In the genomic region with DNA sequence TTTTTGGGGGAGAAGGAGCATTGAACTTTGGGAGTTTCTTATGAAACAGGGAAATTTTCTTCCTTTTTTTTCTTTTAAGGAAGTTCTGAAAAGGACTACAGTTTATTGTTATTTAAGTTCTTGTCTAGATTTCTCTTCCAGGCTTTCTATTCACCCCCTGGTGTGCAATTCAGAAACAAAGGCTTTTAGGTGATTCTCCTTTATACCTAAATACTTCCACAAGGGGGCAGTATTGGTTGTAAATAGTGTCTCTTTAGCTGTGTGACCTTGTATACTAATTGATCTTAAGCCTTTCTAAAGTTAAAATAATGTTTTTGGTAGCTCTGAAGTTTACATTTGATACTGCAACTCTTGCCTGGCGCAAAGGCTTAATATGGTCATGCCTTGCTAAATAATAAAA, we compare ENCODE assay signal across 8 mouse cellular contexts. TPM values are rescaled to one million over a fixed set of nuclear protein-coding genes. Genes with fewer than 3 reads are reported as not detected.
DNase-seq lines count a peak whose midpoint lies in the region; ATAC-seq and TF ChIP-seq lines count a peak whose summit lies in the region.

No protein-coding gene starts in this region.

- no peak; the same call in 1 of the 2 replicates for TF ChIP-seq CTCF in cerebellum, adult 2 months (IDR thresholded peaks at IDR 0.05; ENCODE audit: borderline replicate concordance, insufficient read depth, low read depth, low read length)
- peak; percentile 69 for TF ChIP-seq CTCF in liver, postnatal 0 days (IDR thresholded peaks at IDR 0.05; ENCODE audit: low read depth)

- WGBS in cerebellum, adult 2 months, result 78% methylated on average over 1 of the region's 1 CpGs
- WGBS in liver, postnatal 0 days (ENCODE audit: insufficient replicate concordance), result 69% methylated on average over 1 of the region's 1 CpGs

- H3K9ac ChIP-seq in liver, postnatal 0 days (replicated peaks), result no peak overlapping the region

- no peak for ATAC-seq in liver, postnatal 0 days

- peaks cover 5% of the 10 kb centered on the region; the same call in 1 of the 2 replicates for H3K36me3 ChIP-seq in liver, postnatal 0 days (replicated peaks; ENCODE audit: insufficient read depth, low read length)

- TF ChIP-seq EP300 in liver, postnatal 0 days (IDR thresholded peaks at IDR 0.05; ENCODE audit: low read depth), result no peak

- no peaks in the 10 kb centered on the region for H3K27me3 ChIP-seq in cerebellum, adult 2 months (ENCODE audit: control insufficient read depth, insufficient read depth, low read length)
- H3K27me3 ChIP-seq in liver, postnatal 0 days (ENCODE audit: insufficient read depth, low read length), result no peaks in the 10 kb centered on the region

- peak overlapping the region; percentile 10 for H3K4me2 ChIP-seq in liver, postnatal 0 days (ENCODE audit: low read depth, low read length)

- no peak for TF ChIP-seq POLR2A in cerebellum, adult 2 months (IDR thresholded peaks at IDR 0.05; ENCODE audit: borderline replicate concordance, insufficient read depth, low read length)

- H3K9me3 ChIP-seq in liver, postnatal 0 days (ENCODE audit: low read length), result no peaks in the 10 kb centered on the region

- H3K4me1 ChIP-seq in cerebellum, adult 2 months (ENCODE audit: control insufficient read depth, insufficient read depth, low read length), result peaks cover 17% of the 10 kb centered on the region
- peaks cover 31% of the 10 kb centered on the region for H3K4me1 ChIP-seq in liver, postnatal 0 days (ENCODE audit: insufficient read depth)

- H3K27ac ChIP-seq in cerebellum, adult 2 months (ENCODE audit: insufficient read depth, low read length), result no peak overlapping the region
- H3K27ac ChIP-seq in liver, postnatal 0 days (ENCODE audit: low read depth), result no peak overlapping the region

- DNase-seq in cerebellum, adult 2 months, result peak in 1 of 2 experiments; percentile 56
- DNase-seq in cerebellum, adult 11-12 months, result no peak
- peak; percentile 54 for DNase-seq in layer of hippocampus, adult 9-10 months (ENCODE audit: low spot score)
- no peak for DNase-seq in layer of hippocampus, adult 11-12 months (ENCODE audit: low spot score)
- peak; percentile 34 for DNase-seq in T-cell, adult 2 months (ENCODE audit: low spot score)
- DNase-seq in liver, postnatal 0 days, result no peak
- DNase-seq in adrenal gland, adult 2 months, result no peak
- no peak for DNase-seq in spleen, postnatal 14 days (ENCODE audit: low spot score in 2 of 2)

- H3K4me3 ChIP-seq in cerebellum, adult 2 months (replicated peaks; ENCODE audit: insufficient read depth, low read depth, low read length), result peak overlapping the region; percentile 46
- no peak overlapping the region for H3K4me3 ChIP-seq in liver, postnatal 0 days (ENCODE audit: low read depth, low read length)

RNA-seq across cellular contexts. Expression of a gene that starts 2.7 kb away (rescaled TPM):
- 554 and 607 TPM in 2 replicates for polyA plus RNA-seq in cerebellum, adult 2 months (2012; rRNA removed)
- 761 and 777 TPM in 2 replicates for polyA plus RNA-seq in liver, postnatal 0 days (2015; fragmentation: Nextera tagmentation; extraction: Ambion mirVana)
- 100 to 1,000 TPM; 430 to 653 TPM for total RNA-seq in adrenal gland, adult 2 months (2021)
- polyA plus RNA-seq in adrenal gland, adult 2 months (2012; rRNA removed), result 880 and 1,121 TPM in 2 replicates

RNA-seq across cellular contexts. Expression of a gene that starts 13.6 kb away (rescaled TPM):
- 10.9 and 11.0 TPM in 2 replicates for polyA plus RNA-seq in cerebellum, adult 2 months (2012; rRNA removed)
- polyA plus RNA-seq in liver, postnatal 0 days (2015; fragmentation: Nextera tagmentation; extraction: Ambion mirVana), result 4.6 and 5.1 TPM in 2 replicates
- total RNA-seq in adrenal gland, adult 2 months (2021), result 10 to 100 TPM; 19.3 to 33.8 TPM
- 45.8 and 61.8 TPM in 2 replicates for polyA plus RNA-seq in adrenal gland, adult 2 months (2012; rRNA removed)

RNA-seq across cellular contexts. Expression of a gene that starts 19.9 kb away (rescaled TPM):
- 8.0 and 11.1 TPM in 2 replicates for polyA plus RNA-seq in cerebellum, adult 2 months (2012; rRNA removed)
- 0.48 and 0.67 TPM in 2 replicates for polyA plus RNA-seq in liver, postnatal 0 days (2015; fragmentation: Nextera tagmentation; extraction: Ambion mirVana)
- total RNA-seq in adrenal gland, adult 2 months (2021), result 1 to 10 TPM; 1.6 to 5.8 TPM
- 6.1 and 6.3 TPM in 2 replicates for polyA plus RNA-seq in adrenal gland, adult 2 months (2012; rRNA removed)

RNA-seq across cellular contexts. Expression of a gene that starts 28.8 kb away (rescaled TPM):
- 86.5 and 95.1 TPM in 2 replicates for polyA plus RNA-seq in cerebellum, adult 2 months (2012; rRNA removed)
- polyA plus RNA-seq in liver, postnatal 0 days (2015; fragmentation: Nextera tagmentation; extraction: Ambion mirVana), result 7.3 and 8.2 TPM in 2 replicates
- total RNA-seq in adrenal gland, adult 2 months (2021), result 10 to 100 TPM; 35.6 to 41.8 TPM
- polyA plus RNA-seq in adrenal gland, adult 2 months (2012; rRNA removed), result 23.1 and 29.0 TPM in 2 replicates

RNA-seq across cellular contexts. Expression of a gene that starts 37.0 kb away (rescaled TPM):
- 35.5 and 38.8 TPM in 2 replicates for polyA plus RNA-seq in cerebellum, adult 2 months (2012; rRNA removed)
- polyA plus RNA-seq in liver, postnatal 0 days (2015; fragmentation: Nextera tagmentation; extraction: Ambion mirVana), result 29.6 and 31.2 TPM in 2 replicates
- 10 to 100 TPM; 65.7 to 72.3 TPM for total RNA-seq in adrenal gland, adult 2 months (2021)
- polyA plus RNA-seq in adrenal gland, adult 2 months (2012; rRNA removed), result 81.1 and 94.0 TPM in 2 replicates

Comparison
In these comparisons a context has a peak if more than half of its experiments do, and no peak if none do; other contexts are left out.
1. DNase-seq: peak in layer of hippocampus, adult 9-10 months (single experiment) and T-cell, adult 2 months (single experiment); none in cerebellum, adult 11-12 months (single experiment), layer of hippocampus, adult 11-12 months (single experiment), liver, postnatal 0 days (single experiment), adrenal gland, adult 2 months (single experiment) and spleen, postnatal 14 days (0 of 2).